Mouse (Mus musculus) E14TG2a.4 (cell line): ENCODE measurements at regions not wholly inside any gene's neighbourhood (a gene's known extent, or its start where the extent isn't known, plus 50 kb on each side); places are given as distances from the start of the nearest gene placed in this dataset.

Source experiments
- CTCF ChIP-seq: conservative IDR thresholded peaks from 2 replicates; pipeline ENCODE4 v1.5.1; 2014; ENCODE audit warnings: low read length
- POU5F1 ChIP-seq: IDR thresholded peaks from 2 replicates; pipeline ENCODE4 v1.6.1; 2014; ENCODE audit warnings: low read length, borderline replicate concordance

DNA sequence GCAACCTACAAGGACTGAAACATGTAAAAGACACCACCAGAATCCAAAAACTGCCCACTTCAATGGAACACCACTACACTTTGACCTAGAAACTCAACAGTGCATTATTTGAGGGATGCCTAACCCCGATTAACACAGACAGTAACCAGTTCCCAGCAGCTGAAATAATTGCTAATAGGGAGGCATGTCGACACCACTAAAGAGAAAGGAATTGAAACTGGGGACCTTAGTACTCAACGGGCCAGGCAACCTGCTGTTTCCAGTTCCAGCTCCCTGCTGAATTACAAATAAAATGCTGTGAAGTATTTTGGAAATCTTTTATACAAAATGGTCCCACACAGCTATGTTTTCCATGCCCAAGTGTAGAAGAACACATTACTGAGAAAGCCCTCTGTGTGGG lies 56.5 kb upstream of the Arhgap28 start:
- no peak for TF ChIP-seq CTCF
- no peak for TF ChIP-seq POU5F1
